Mouse (Mus musculus) embryonic facial prominence, embryonic 14.5 days (tissue): ENCODE data around the gene Disp1. TPM values are rescaled to one million over a fixed set of nuclear protein-coding genes. Genes with fewer than 3 reads are reported as not detected.

Experiments
- ATAC-seq: fragments of 200-750 bp; cut with Nextera tagmentation; 2 replicates; pipeline ENCODE4 v1.8.0; 2017; ENCODE audit warnings: low read depth, moderate number of reproducible peaks, moderate TSS enrichment
- DNase-seq: peaks from one replicate; pipeline ENCODE4 v3.0.0-alpha.2; 2015; ENCODE audit warnings: low spot score
- H3K27ac ChIP-seq: fragments of 300-500 bp; sonication (generic); replicated peaks from 2 replicates; pipeline ENCODE4 v1.5.1; 2014; ENCODE audit warnings: low read depth, mild to moderate bottlenecking, low read length, moderate library complexity
- H3K27me3 ChIP-seq: fragments of 300-500 bp; sonication (generic); replicated peaks from 2 replicates; pipeline ENCODE4 v1.6.1; 2014; ENCODE audit warnings: low read length; ENCODE audit not compliant: control insufficient read depth, insufficient read depth
- H3K36me3 ChIP-seq: fragments of 300-500 bp; sonication (generic); 2 replicates; pipeline ENCODE4 v1.6.1; 2014; ENCODE audit warnings: low read length, mixed read lengths; ENCODE audit not compliant: control insufficient read depth, insufficient read depth
- H3K4me1 ChIP-seq: fragments of 300-500 bp; sonication (generic); 2 replicates; pipeline ENCODE4 v1.6.1; 2014; ENCODE audit warnings: antibody characterized with exemption, low read length; ENCODE audit not compliant: control insufficient read depth, insufficient read depth
- H3K4me2 ChIP-seq: fragments of 300-500 bp; sonication (generic); 2 replicates; pipeline ENCODE4 v1.6.1; 2014; ENCODE audit warnings: low read depth, mild to moderate bottlenecking, low read length, moderate library complexity, mixed read lengths
- H3K4me3 ChIP-seq: fragments of 300-500 bp; sonication (generic); 2 replicates; pipeline ENCODE4 v1.5.1; 2014; ENCODE audit warnings: low read depth, mild to moderate bottlenecking, low read length
- H3K9ac ChIP-seq: fragments of 300-500 bp; sonication (generic); 2 replicates; pipeline ENCODE4 v1.6.1; 2014; ENCODE audit warnings: low read depth, mild to moderate bottlenecking, low read length, moderate library complexity, mixed read lengths
- H3K9me3 ChIP-seq: fragments of 300-500 bp; sonication (generic); 2 replicates; pipeline ENCODE4 v1.6.1; 2016; ENCODE audit warnings: low read length; ENCODE audit not compliant: control insufficient read depth
- WGBS: fragments of 180-500 bp; shearing (Covaris S2); extraction: QIAGEN DNeasy Blood & Tissue Kit; methylation state at CpG from one replicate; pipeline ENCODE4 v1.1.7; 2014; 5-methylcytosine and 5-hydroxymethylcytosine counted together
- polyA plus RNA-seq: library from polyadenylated mRNA; unstranded; fragments of >200 nt; fragmentation: Nextera tagmentation; extraction: Ambion mirVana; gene quantifications from 2 replicates; pipeline ENCODE4 v1.2.1, GENCODE M21; 2014

Disp1 gene
- polyA plus RNA-seq, 1 experiment from 2014 or later, result 17.9 TPM

DNA sequence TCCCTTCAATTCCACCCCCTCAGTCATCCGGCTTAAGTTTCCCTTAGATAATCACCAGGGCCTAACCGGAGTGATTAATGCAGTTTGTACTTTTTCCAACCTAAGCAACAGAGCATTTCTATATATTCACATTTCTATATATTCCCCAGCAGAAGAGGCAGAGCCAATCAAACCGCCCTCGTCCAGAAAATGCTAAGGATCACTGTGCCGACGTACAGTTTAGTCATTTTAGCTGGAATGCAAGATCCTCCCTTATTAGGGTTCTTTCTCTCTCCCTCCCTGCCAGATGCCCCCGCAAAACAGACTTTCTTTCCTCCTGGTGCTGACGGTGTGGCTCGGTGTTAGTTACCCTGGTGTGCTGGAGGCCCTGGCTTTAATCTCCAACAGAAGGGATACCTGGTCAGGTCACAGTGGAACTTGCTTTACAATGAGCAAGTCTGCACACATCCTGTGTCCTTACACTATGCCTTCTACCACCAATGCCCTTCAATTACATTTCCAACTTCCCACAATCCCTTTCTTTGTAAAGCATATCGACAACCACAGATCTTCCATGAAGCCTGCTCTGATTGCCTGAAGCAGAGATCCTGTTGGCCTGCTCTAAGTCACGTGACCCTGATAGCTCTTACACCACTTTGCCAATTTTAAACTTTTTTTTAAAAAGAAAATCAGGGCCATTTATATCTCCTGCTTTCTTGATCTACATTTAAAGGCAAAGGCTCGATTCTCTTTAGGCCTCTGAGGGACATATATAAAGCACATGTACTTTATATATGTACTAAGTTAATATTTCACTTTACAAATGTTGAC lies 69.6 kb downstream of the Disp1 start:
- no peaks in the 10 kb centered on the region for H3K9me3 ChIP-seq
- 46% methylated on average over 12 of the region's 12 CpGs for WGBS
- no peak overlapping the region for H3K9ac ChIP-seq
- peak overlapping the region; percentile 24; the same call in 1 of the 2 replicates for H3K27ac ChIP-seq
- peaks cover 42% of the 10 kb centered on the region for H3K4me1 ChIP-seq
- DNase-seq (no peak), ATAC-seq (no peak)
- H3K27me3 ChIP-seq, result no peaks in the 10 kb centered on the region
- no peak overlapping the region for H3K4me2 ChIP-seq
- no peaks in the 10 kb centered on the region for H3K36me3 ChIP-seq
- no peak overlapping the region for H3K4me3 ChIP-seq

DNA sequence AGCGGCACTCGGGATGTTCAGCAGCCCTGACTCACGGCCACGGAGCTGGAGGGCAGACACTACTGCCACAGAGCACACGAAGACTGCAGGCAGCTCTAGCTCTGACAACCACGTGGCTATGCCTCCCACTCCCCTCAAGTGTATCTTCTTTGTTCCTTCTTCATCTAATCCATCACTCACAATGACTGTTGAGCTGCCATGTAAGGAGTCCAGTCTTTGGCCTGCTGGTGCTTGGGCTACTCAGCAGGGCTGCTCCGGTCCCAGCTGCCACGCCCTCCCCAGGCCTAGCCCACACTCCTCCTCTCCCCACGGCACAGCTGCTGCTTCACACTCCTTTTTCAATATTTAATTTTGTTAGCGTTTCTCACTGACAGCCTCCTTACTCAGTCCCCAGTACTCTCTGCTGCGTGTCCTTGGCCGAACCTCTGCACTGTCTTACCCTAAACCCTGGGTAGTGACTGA lies 70.9 kb downstream of the Disp1 start:
- H3K27ac ChIP-seq, result no peak overlapping the region
- H3K9me3 ChIP-seq, result no peaks in the 10 kb centered on the region
- no peak overlapping the region for H3K4me2 ChIP-seq
- H3K4me3 ChIP-seq, result no peak overlapping the region
- no peak overlapping the region for H3K9ac ChIP-seq
- 38% methylated on average over 12 of the region's 12 CpGs for WGBS
- ATAC-seq (no peak), DNase-seq (no peak)
- H3K27me3 ChIP-seq, result no peaks in the 10 kb centered on the region
- no peaks in the 10 kb centered on the region for H3K36me3 ChIP-seq
- peaks cover 45% of the 10 kb centered on the region for H3K4me1 ChIP-seq

DNA sequence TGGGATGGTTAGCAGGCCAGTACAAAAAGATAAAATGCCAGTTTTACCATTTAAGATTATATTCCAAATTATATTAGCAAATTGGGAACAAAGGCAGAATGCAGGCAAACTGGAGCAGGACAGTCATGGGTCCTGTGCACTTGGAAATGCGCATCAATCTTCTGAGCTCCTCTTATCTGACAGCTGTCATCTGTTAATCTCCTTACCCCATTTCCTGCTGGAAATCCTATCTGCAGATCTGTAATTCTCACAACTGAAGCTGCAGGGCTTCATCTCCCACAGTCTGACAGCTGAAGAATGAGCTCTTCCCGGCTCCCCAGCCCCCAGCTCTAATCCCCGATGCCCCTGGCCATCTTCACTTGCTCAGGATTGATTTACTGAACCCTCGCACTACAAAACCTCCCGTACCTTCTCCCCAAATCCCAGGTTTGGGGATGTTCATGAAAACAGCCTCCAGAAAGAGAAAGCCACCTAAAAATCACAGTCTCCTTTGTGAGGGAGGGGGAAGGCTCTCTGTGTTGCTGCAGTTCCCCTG lies 71.7 kb downstream of the Disp1 start:
- H3K9me3 ChIP-seq, result no peaks in the 10 kb centered on the region
- ATAC-seq, result no peak
- no peaks in the 10 kb centered on the region for H3K27me3 ChIP-seq
- WGBS, result 36% methylated on average over 5 of the region's 5 CpGs
- no peak overlapping the region for H3K27ac ChIP-seq
- DNase-seq, result no peak
- no peak overlapping the region for H3K4me2 ChIP-seq
- H3K4me1 ChIP-seq, result peaks cover 49% of the 10 kb centered on the region
- no peak overlapping the region for H3K4me3 ChIP-seq
- no peaks in the 10 kb centered on the region for H3K36me3 ChIP-seq
- H3K9ac ChIP-seq, result no peak overlapping the region

DNA sequence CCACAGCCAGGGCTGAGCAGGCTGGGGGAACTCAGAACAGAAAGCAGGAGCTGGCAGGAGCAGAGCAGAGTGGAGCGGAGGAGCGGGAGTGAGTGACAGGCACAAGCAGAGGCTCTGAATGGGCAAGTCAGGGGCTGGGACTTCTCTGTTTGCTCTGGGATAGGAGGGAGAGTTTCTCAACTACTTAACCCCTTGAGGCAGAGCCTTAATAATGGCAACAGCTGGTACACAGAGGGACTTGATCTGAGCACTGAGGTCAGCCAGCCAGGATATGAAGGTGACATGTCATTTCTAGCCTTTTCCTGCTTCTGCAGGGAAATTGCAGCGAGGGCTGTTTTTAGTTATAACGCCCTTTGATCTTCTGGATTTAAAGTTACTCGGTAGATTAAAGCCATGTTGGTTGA lies 73.9 kb downstream of the Disp1 start:
- peak overlapping the region; percentile 40 for H3K4me3 ChIP-seq
- H3K4me1 ChIP-seq, result peaks cover 68% of the 10 kb centered on the region

DNA sequence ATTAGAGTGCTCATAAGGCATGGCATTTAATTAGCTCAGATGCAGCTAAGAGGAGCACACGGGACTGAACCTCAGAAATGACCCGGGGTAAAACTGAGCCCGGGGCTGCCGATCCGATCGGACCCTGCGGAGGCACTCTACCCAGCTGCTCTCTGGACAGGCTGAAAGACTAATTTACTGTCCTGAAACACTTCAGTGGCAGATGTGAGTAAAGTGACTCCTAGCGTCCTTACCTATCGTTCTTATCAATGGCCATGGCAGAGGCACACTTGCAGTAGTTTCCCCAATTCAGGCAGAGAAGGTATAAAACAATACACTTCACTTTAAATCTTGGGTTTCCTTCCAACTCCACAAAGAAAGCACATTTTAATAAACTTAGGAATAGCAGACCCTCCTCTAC lies 74.5 kb downstream of the Disp1 start:
- no peak for DNase-seq
- H3K9ac ChIP-seq, result peak overlapping the region; percentile 60

More for the DNA sequence above, 73.9 kb downstream of the Disp1 start:
- peak; percentile 95 for ATAC-seq
- H3K36me3 ChIP-seq, result no peaks in the 10 kb centered on the region
- H3K9ac ChIP-seq, result peak overlapping the region; percentile 60
- 7% methylated on average over 5 of the region's 5 CpGs for WGBS
- peak overlapping the region; percentile 17 for H3K27ac ChIP-seq
- peak overlapping the region; percentile 54 for H3K4me2 ChIP-seq
- H3K27me3 ChIP-seq, result no peaks in the 10 kb centered on the region
- H3K9me3 ChIP-seq, result no peaks in the 10 kb centered on the region
- peak; percentile 94 for DNase-seq

DNA sequence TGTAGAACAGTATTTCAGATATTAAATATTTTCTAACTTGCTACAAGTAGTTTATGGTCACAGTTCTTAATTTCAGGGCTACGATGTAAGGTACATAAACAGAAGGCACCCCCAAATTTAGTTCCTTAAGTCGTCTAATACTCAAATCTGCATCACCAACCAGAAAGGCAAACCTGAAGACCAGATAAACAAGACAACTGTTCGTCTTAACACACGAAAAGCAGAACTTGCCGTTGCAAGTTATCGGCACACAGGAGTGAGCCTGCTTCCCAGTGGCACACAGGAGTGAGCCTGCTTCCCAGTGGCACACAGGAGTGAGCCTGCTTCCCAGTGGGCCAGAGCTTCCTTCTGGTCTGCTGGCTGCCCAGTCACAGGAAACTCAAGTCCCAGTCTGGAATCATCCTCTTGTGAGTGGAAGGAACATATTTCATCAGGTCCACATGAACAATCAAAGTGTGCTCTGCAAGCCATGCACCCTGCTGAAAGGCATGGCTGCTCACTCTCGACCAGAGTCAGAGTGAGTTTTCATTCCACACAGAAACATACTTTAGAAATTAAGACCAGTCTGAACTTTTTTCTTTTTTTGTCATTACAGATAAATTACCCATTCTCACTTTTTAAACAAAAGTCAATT lies 75.1 kb downstream of the Disp1 start:
- Histone ChIP-seq H3K4me1 (peaks cover 71% of the 10 kb centered on the region), H3K4me2 (peak overlapping the region; percentile 54), H3K9me3 (no peaks in the 10 kb centered on the region), H3K9ac (peak overlapping the region; percentile 60), H3K27ac (no peak overlapping the region; the same call in 1 of the 2 replicates), H3K27me3 (no peaks in the 10 kb centered on the region), H3K4me3 (peak overlapping the region; percentile 40), H3K36me3 (no peaks in the 10 kb centered on the region)
- ATAC-seq, result no peak
- WGBS, result 26% methylated on average over 7 of the region's 7 CpGs
- DNase-seq, result no peak

More for the DNA sequence above, 74.5 kb downstream of the Disp1 start:
- peak overlapping the region; percentile 40 for H3K4me3 ChIP-seq
- H3K27ac ChIP-seq, result peak overlapping the region; percentile 17
- no peak for ATAC-seq
- no peaks in the 10 kb centered on the region for H3K9me3 ChIP-seq
- peaks cover 71% of the 10 kb centered on the region for H3K4me1 ChIP-seq
- H3K4me2 ChIP-seq, result peak overlapping the region; percentile 54
- WGBS, result 6% methylated on average over 9 of the region's 9 CpGs
- H3K27me3 ChIP-seq, result no peaks in the 10 kb centered on the region
- no peaks in the 10 kb centered on the region for H3K36me3 ChIP-seq

DNA sequence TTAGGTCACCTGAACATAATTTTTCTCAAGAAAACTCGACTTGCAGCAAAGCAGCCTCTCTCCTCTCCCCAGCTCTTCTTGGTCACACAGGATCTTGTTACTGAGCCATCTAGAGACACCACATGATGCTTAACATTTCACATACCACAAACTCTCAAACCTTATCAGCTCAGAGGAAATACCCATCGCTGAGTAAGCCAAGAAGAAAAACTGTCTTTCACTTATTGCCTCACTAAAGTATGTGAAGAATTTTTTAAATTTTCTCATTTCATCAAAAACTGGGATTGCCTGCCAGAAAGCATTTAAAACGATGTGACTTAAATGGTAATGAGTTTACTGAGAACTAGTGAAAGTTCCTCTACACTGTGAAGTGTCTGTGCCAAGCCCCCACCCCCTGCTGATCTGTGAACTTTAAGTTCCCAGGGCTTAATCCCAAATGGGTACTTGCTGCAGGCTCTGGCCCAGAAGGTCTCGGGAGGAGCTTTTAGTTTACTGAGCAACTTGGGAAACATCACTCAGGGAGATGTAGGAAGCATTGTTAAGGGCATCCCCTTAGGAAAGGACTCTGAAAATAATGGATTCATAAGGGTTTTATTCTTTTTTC lies 76.6 kb downstream of the Disp1 start:
- Histone ChIP-seq H3K9ac (no peak overlapping the region), H3K27me3 (no peaks in the 10 kb centered on the region), H3K4me3 (no peak overlapping the region), H3K9me3 (no peaks in the 10 kb centered on the region), H3K27ac (no peak overlapping the region), H3K4me2 (peak overlapping the region; percentile 33), H3K36me3 (no peaks in the 10 kb centered on the region), H3K4me1 (peaks cover 68% of the 10 kb centered on the region)
- no peak for ATAC-seq
- DNase-seq, result no peak
- WGBS, result 15% methylated on average over 4 of the region's 4 CpGs

DNA sequence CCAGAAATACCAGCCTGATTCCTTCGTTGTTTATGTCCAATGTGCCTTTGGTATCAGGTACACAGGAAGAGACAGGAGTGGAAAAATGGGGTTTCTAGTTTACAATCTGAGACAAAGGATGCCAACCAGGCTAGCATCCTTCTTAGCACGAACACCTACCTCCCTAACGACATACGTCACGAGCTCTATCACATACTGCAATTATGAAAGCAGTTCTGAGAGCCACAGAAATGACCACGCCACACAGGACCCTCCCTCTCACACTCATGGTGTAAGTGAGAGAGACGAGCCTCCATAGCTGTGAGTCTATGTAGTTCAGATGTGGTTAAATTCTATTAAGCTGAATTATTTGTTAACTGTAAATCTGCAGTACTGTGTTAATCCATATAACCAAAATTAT lies 78.1 kb downstream of the Disp1 start:
- ATAC-seq (no peak), DNase-seq (no peak)
- H3K9ac ChIP-seq, result no peak overlapping the region
- H3K27me3 ChIP-seq, result no peaks in the 10 kb centered on the region
- no peak overlapping the region for H3K27ac ChIP-seq
- H3K36me3 ChIP-seq, result no peaks in the 10 kb centered on the region
- H3K4me1 ChIP-seq, result peaks cover 66% of the 10 kb centered on the region
- no peaks in the 10 kb centered on the region for H3K9me3 ChIP-seq
- no peak overlapping the region for H3K4me3 ChIP-seq
- WGBS, result 76% methylated on average over 7 of the region's 7 CpGs
- H3K4me2 ChIP-seq, result no peak overlapping the region
